Mouse (Mus musculus) urinary bladder, postnatal 4 days (tissue): Measurements from ENCODE around the gene Scd1.
"Not testable (repeated sequence)": the region's sequence is repeated elsewhere in the genome, so short reads cannot be mapped to it uniquely, and the experiment has no call there.

Source experiments
- DNase-seq, 2 experiments: peaks; one replicate each; pipeline ENCODE4 v3.0.0; 2021 to 2022; ENCODE audit warnings: low spot score in 2 of 2

Scd1 gene

GRCm38 (mm10) chr19:44400076-44400475 lies 7.6 kb downstream of the Scd1 start:
- no peak for DNase-seq

GRCm38 (mm10) chr19:44396742-44397141 lies 10.9 kb downstream of the Scd1 start:
- no peak for DNase-seq

GRCm38 (mm10) chr19:44394972-44395371 lies 12.7 kb downstream of the Scd1 start:
- no peak for DNase-seq

- DNase-seq: no peak
Measured at GRCm38 (mm10) chr19:44393962-44394422, 13.7 kb downstream of the Scd1 start.

GRCm38 (mm10) chr19:44392339-44393009 lies 15.2 kb downstream of the Scd1 start:
- no peak for DNase-seq

GRCm38 (mm10) chr19:44391856-44392255 lies 15.8 kb downstream of the Scd1 start:
- no peak for DNase-seq

- DNase-seq: no peak
Measured at GRCm38 (mm10) chr19:44389507-44389906, 18.2 kb downstream of the Scd1 start.

- DNase-seq: peak; percentile 91 to 97
Measured at GRCm38 (mm10) chr19:44388475-44389428, 18.9 kb downstream of the Scd1 start.

- DNase-seq: no peak
Measured at GRCm38 (mm10) chr19:44387746-44388474, 19.8 kb downstream of the Scd1 start.

GRCm38 (mm10) chr19:44387089-44387671 lies 20.5 kb downstream of the Scd1 start:
- DNase-seq: no peak

- no peak for DNase-seq
Measured at GRCm38 (mm10) chr19:44385887-44386498, 21.7 kb downstream of the Scd1 start.

GRCm38 (mm10) chr19:44382682-44383321 lies 24.9 kb downstream of the Scd1 start:
- DNase-seq: no peak

GRCm38 (mm10) chr19:44380065-44380464 lies 27.6 kb downstream of the Scd1 start:
- no peak for DNase-seq

- DNase-seq: no peak
Measured at GRCm38 (mm10) chr19:44379090-44379489, 28.6 kb downstream of the Scd1 start.

GRCm38 (mm10) chr19:44377629-44378375 lies 29.9 kb downstream of the Scd1 start:
- no peak for DNase-seq

- DNase-seq: no peak
Measured at GRCm38 (mm10) chr19:44376511-44376951, 31.1 kb downstream of the Scd1 start.

- DNase-seq: peak; percentile 53 to 80
Measured at GRCm38 (mm10) chr19:44372969-44373368, 34.7 kb downstream of the Scd1 start.

- no peak for DNase-seq
Measured at GRCm38 (mm10) chr19:44370231-44370630, 37.4 kb downstream of the Scd1 start.

- DNase-seq: no peak
Measured at GRCm38 (mm10) chr19:44369371-44369770, 38.3 kb downstream of the Scd1 start.

- DNase-seq: not testable (repeated sequence)
Measured at GRCm38 (mm10) chr19:44367076-44367475, 40.6 kb downstream of the Scd1 start.
